Mouse (Mus musculus): ENCODE data around the gene Cyp4f18. TPM values are rescaled to one million over a fixed set of nuclear protein-coding genes. Genes with fewer than 3 reads are reported as not detected.

Gene Cyp4f18
- polyA plus RNA-seq (2017; shearing (Covaris generic)): not detected

GRCm38 (mm10) chr8:72009473-72009872 lies at the start of gene Cyp4f18:
Gene Cyp4f18 (minus strand): TSS chr8:72009626.

GRCm38 (mm10) chr8:72040918-72041317 lies 31.5 kb upstream of the Cyp4f18 start, which contains the start of gene Olfr372:
Gene Olfr372 (plus strand): TSS chr8:72041218.

GRCm38 (mm10) chr8:71950482-71951221 lies 58.8 kb downstream of the Cyp4f18 start, which contains the start of gene Zfp961:
Gene Zfp961 (plus strand): TSS chr8:71951038.

Other genes starting within 250 kb of the Cyp4f18 start
- gene Zfp709, start 127.6 kb downstream of the Cyp4f18 start, polyA plus RNA-seq (2017; shearing (Covaris generic)): 1.7 TPM
- 3.0 TPM for gene Zfp882, start 101.0 kb downstream of the Cyp4f18 start, polyA plus RNA-seq (2017; shearing (Covaris generic))
- gene Zfp617, start 101.0 kb downstream of the Cyp4f18 start, polyA plus RNA-seq (2017; shearing (Covaris generic)): 8.9 TPM
- gene Zfp961, start 58.6 kb downstream of the Cyp4f18 start, polyA plus RNA-seq (2017; shearing (Covaris generic)): 5.4 TPM
- gene Olfr372, start 31.6 kb upstream of the Cyp4f18 start, polyA plus RNA-seq (2017; shearing (Covaris generic)): 0.30 TPM
- 0.77 TPM for gene Olfr373, start 73.6 kb upstream of the Cyp4f18 start, polyA plus RNA-seq (2017; shearing (Covaris generic))
- gene Olfr374, start 97.4 kb upstream of the Cyp4f18 start, polyA plus RNA-seq (2017; shearing (Covaris generic)): not detected
- gene Tpm4, start 125.3 kb upstream of the Cyp4f18 start, polyA plus RNA-seq (2017; shearing (Covaris generic)): 615 TPM
- gene Rab8a, start 151.6 kb upstream of the Cyp4f18 start, polyA plus RNA-seq (2017; shearing (Covaris generic)): 294 TPM
- gene Hsh2d, start 180.0 kb upstream of the Cyp4f18 start, polyA plus RNA-seq (2017; shearing (Covaris generic)): 9.4 TPM
- gene Cib3, start 203.2 kb upstream of the Cyp4f18 start, polyA plus RNA-seq (2017; shearing (Covaris generic)): 0.48 TPM
- not detected for gene Gm11034, start 204.0 kb upstream of the Cyp4f18 start, polyA plus RNA-seq (2017; shearing (Covaris generic))
- gene Fam32a, start 210.1 kb upstream of the Cyp4f18 start, polyA plus RNA-seq (2017; shearing (Covaris generic)): 88.0 TPM
- gene Ap1m1, start 230.4 kb upstream of the Cyp4f18 start, polyA plus RNA-seq (2017; shearing (Covaris generic)): 159 TPM

All from effector memory CD4-positive, alpha-beta T cell, adult 7 months (primary cell).